Mouse (Mus musculus): ENCODE results near the gene Zfp449. TPM values are rescaled to one million over a fixed set of nuclear protein-coding genes. Genes with fewer than 3 reads are reported as not detected.

Zfp449 gene
- polyA plus RNA-seq, 1 experiment from 2014 or later = 1.2 TPM

- Histone ChIP-seq H3K9me3 (replicated peaks) (no peaks in the 10 kb centered on the region), H3K36me3 (no peaks in the 10 kb centered on the region), H3K4me3 (no peak overlapping the region), H3K4me2 (no peak overlapping the region), H3K27me3 (replicated peaks) (no peaks in the 10 kb centered on the region), H3K27ac (no peak overlapping the region), H3K4me1 (no peaks in the 10 kb centered on the region), H3K9ac (no peak overlapping the region)
- 23% methylated on average over 2 of the region's 2 CpGs for WGBS (ENCODE audit: insufficient replicate concordance)
- ATAC-seq = no peak
Observed at GRCm38 (mm10) chrX:56404646-56405045, 58.4 kb downstream of the Zfp449 start.

DNA sequence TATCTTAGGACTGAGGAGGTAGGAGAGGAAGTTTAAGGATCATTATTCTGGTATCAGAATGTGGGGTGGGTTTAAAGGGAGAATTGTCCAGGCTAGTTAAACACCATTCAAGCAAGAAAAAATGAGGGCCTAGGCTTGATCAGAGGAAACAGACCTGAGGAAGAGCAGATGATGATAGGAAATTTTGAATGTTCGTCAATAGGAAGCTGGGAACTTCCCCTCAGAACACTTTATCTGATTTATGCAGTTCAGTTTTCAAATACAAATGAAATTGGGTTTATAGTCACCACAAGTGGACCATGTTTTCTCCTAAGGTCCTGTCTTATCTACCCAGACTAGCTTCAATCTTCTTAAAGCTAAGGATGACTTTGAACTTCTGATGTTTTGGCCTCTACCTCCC lies 59.3 kb downstream of the Zfp449 start:
- H3K9ac ChIP-seq = no peak overlapping the region
- H3K36me3 ChIP-seq = no peaks in the 10 kb centered on the region
- no peaks in the 10 kb centered on the region for H3K4me1 ChIP-seq
- H3K27me3 ChIP-seq (replicated peaks) = no peaks in the 10 kb centered on the region
- no peaks in the 10 kb centered on the region for H3K9me3 ChIP-seq (replicated peaks)
- no peak overlapping the region for H3K27ac ChIP-seq
- 29% methylated on average over 1 of the region's 1 CpGs for WGBS (ENCODE audit: insufficient replicate concordance)
- no peak overlapping the region for H3K4me3 ChIP-seq
- H3K4me2 ChIP-seq = no peak overlapping the region
- no peak for ATAC-seq

GRCm38 (mm10) chrX:56406128-56406527 lies 59.9 kb downstream of the Zfp449 start:
- 28% methylated on average over 5 of the region's 5 CpGs for WGBS (ENCODE audit: insufficient replicate concordance)
- Histone ChIP-seq H3K9me3 (replicated peaks) (no peaks in the 10 kb centered on the region), H3K4me3 (no peak overlapping the region), H3K4me1 (no peaks in the 10 kb centered on the region), H3K27me3 (replicated peaks) (no peaks in the 10 kb centered on the region), H3K9ac (no peak overlapping the region), H3K36me3 (no peaks in the 10 kb centered on the region), H3K4me2 (no peak overlapping the region), H3K27ac (no peak overlapping the region)
- ATAC-seq = no peak

Other genes with a start within 250 kb of the Zfp449 start
- 1.9 and 2.6 TPM in 2 replicates for gene 3830403N18Rik, start 209.8 kb upstream of the Zfp449 start, polyA plus RNA-seq (2016; fragmentation: Nextera tagmentation; extraction: Ambion mirVana)
- gene Gm773, start 133.5 kb upstream of the Zfp449 start, polyA plus RNA-seq (2016; fragmentation: Nextera tagmentation; extraction: Ambion mirVana) = not detected in 2 replicates
- 0.83 and 1.0 TPM in 2 replicates for gene Smim10l2a, start 28.2 kb downstream of the Zfp449 start, polyA plus RNA-seq (2016; fragmentation: Nextera tagmentation; extraction: Ambion mirVana)
- 1.0 TPM in 1 of 2 replicates, not detected in the other for gene Gm2174, start 101.6 kb downstream of the Zfp449 start, polyA plus RNA-seq (2016; fragmentation: Nextera tagmentation; extraction: Ambion mirVana)
- 43.6 and 43.9 TPM in 2 replicates for gene Ints6l, start 108.5 kb downstream of the Zfp449 start, polyA plus RNA-seq (2016; fragmentation: Nextera tagmentation; extraction: Ambion mirVana)
- gene Gm10477, start 178.3 kb downstream of the Zfp449 start, polyA plus RNA-seq (2016; fragmentation: Nextera tagmentation; extraction: Ambion mirVana) = not detected in 2 replicates
- gene Gm648, start 203.2 kb downstream of the Zfp449 start, polyA plus RNA-seq (2016; fragmentation: Nextera tagmentation; extraction: Ambion mirVana) = not detected in 2 replicates